Mouse (Mus musculus): Measurements from ENCODE around the gene Ranbp17.

DNA sequence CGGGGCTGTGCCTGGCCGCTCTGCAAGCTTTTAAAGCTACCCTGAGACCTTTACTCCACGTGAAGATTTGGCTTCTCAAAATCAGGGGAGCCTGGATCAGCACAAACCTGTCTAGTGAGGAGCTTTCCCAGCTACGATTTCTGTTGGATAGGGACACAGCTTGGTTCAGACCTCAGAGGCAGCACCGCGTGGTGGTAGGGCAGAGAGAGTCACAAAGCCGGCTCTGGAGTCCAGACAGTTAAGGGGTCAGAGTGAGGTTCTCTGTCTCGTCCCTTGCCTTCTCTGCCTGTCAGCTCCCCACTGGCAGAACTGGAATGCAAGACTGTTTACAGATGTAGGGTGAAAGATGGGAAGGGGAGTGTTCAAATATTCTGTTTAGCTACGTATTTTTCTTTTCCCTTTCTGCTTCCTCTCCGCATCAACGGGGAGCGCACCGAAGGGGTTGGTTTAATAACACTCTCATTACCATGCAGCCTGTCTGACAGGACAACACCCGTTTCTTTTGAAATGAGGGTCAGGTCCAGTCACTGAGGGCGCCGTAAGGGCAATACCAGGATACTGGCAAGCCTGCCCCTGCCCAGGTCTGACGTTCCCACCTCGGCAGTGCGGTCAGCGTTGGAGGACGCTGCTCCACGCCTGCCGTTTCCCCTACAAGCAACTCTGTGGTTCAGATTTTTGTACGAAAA, 317.0 kb downstream of the Ranbp17 start:
- no peak for TF ChIP-seq CTCF (IDR thresholded peaks at IDR 0.05)
- TF ChIP-seq POLR2A (IDR thresholded peaks at IDR 0.05; ENCODE audit: insufficient read depth, low read depth, low read length): no peak
- TF ChIP-seq EP300 (IDR thresholded peaks at IDR 0.05; ENCODE audit: insufficient read depth, low read depth, low read length): no peak

All from heart, adult 2 months (tissue).